Mouse (Mus musculus) v-Abl transformed pro-B cells (cell line): ENCODE results near the gene Cct5.

Source experiments
- in situ Hi-C, 2 experiments: fragments of 400-800 bp; cut with MboI; formaldehyde crosslinking; loops; one replicate each; pipeline ENCODE4 v1.15.1; 2025; ENCODE audit not compliant: unreplicated experiment in 2 of 2

The Cct5 gene

DNA sequence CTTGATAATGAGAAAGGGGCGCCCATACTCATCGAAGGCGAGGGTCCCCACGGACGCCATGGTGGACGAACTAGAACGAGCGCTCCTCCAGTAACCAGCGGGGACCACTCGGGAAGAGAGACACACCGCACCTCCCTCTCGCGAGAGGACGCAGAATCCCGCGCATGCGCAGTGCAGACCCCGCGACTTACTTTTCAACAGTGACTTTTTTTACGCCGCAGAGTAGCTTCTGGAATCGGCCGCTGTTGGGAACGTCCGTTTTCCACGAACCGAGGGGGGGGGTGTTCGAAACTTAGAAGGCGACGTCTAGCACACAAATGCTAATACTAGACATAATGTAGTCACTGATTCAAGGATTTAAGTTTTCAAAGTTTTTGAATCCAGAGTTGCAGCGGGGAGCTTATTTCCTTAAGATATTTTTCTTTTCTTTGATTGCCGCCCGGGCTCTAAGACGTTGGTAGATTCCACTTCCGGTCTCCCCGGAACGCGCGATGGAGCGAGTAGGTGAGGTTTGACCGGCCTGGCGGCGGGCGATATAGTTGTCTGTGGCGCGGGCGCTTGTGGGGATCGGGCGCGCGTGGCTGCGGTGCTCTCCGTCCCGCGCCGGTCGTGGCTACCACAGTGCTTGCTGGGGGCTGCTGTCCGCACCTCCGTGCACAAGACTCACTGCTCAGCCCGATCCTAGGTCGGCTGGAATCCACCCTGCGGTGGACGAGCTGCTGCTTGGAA lies at the start of gene Cct5, which contains the start of gene Fam173b:
TSS of gene Cct5 (minus strand) at position 159 of the 729 bp plus-strand sequence.
TSS of gene Fam173b (plus strand) at position 207 of the 729 bp plus-strand sequence.
- in situ Hi-C loops, result loop anchor here (10.0 to 25.0 kb wide), 5 partner anchors 633 to 1135 kb away; no protein-coding TSS in a partner anchor

- in situ Hi-C loops, result no loop called here
Measured at GRCm38 (mm10) chr15:31650821-31651220, 49.2 kb upstream of the Cct5 start.

- in situ Hi-C loops, result no loop called here
Measured at GRCm38 (mm10) chr15:31649691-31650090, 48.1 kb upstream of the Cct5 start.

DNA sequence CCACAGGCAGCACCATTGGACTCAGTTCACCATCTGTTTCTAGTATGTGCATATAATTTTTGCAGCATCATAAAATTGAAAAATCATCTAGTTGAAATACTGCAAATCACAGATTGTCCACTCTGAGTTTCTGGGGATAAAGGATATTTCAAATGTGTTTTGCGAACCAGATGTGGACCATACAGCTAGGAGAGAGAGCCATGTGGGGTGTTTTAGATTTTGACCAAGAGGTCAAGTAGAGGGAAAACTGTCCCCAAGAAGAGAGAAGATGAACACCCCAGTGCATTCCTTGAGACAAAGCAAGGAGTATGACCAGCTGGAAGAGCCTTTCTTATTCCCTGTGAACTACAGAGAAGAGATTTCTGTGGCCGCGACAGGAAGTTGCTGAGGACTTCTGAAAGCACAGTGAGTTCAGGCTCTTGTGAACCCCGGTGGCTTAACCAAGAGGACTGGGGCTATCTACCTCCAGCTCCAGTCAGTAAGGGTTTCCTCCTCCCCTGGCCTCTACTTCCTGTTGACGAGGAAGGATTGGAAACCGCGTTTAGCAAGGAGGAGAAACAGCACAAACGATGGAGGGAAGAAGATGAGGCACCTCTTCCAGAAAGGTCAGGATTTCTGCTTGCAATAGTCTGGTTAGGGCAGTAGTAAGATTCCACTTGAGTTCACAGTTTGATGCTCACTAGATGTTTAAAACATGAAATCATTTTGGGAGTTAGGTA lies 46.4 kb upstream of the Cct5 start:
- in situ Hi-C loops, result no loop called here

DNA sequence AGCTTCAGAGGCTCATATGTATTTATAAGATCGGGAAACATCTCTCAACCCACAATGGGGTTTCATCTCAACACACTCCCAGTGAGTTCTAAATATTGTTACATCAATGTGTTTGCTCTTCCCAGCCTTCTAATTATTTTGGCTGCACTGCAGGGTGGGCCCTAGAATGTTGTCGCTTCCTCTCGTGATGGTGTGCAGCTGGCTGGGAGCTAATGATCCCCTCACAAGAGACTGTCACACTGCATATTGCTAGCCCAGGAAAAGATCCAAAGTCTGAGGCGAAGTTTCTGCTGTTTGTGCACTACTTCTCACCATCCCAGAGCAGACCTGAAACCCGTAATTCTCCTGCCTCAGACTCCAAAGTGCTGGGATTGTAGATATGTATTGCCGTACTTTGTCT lies 45.6 kb upstream of the Cct5 start:
- in situ Hi-C loops, result no loop called here

- in situ Hi-C loops, result no loop called here
Measured at GRCm38 (mm10) chr15:31636091-31636595, 34.5 kb upstream of the Cct5 start.

DNA sequence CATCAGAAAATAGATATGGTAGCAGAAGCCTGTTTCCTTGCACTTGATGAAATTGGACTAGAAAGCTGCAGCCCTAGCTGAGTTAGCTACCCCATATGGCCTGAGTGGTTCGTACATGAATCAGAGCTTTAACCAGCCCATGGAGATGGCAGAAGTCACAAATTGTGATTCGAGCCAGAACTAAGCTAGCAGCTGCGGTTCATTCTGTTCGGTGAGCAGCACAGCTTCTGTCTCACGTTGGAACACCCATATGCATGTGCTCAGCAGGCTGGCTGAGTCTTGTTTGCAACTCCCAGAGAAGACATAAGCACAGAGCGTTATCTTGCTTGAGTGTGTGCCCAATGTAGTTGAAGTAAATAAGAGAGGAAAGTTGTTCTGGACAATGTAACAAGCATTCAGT lies 33.0 kb upstream of the Cct5 start:
- in situ Hi-C loops, result no loop called here

DNA sequence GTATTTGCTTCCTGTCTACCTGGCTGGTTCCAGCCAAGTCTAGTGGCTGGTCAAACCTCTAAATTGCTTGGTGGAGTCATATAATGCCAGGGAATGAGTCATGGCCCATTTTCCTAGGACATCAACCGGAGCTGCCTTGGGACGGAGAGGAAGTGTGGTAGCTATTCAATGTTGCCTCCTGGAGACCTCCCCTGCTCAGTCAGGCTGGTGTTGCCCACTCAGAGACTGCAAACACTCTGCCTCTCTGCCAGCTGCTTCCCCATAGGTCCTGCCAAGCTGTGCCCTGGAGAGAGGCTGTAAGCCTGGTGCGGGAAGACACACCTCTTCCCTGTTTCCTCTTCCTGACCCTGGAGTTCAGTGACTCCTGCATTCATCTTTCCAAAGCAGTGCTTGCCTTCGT lies 30.9 kb upstream of the Cct5 start:
- in situ Hi-C loops, result no loop called here

GRCm38 (mm10) chr15:31631396-31631858 lies 29.8 kb upstream of the Cct5 start:
- in situ Hi-C loops, result no loop called here

DNA sequence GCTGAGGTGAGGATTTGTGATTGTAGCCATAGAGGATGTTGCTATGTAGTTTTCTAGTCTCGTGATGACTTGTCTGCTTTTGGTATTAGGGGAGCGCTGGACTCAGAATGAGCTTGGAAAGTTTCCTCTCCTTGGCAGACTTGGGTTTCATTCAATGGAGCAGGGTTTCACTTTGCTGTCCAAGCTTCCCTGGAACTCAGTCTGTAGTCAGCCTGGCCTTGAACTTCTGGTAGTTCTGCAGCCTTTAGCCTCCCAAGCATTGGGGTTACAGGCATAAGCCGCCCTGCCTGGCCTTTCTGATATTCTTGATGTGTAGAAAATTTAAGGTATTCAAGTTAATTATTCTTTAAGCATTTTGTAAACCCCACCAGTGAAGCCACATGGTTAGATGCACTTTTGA lies 28.0 kb upstream of the Cct5 start:
- in situ Hi-C loops, result no loop called here

DNA sequence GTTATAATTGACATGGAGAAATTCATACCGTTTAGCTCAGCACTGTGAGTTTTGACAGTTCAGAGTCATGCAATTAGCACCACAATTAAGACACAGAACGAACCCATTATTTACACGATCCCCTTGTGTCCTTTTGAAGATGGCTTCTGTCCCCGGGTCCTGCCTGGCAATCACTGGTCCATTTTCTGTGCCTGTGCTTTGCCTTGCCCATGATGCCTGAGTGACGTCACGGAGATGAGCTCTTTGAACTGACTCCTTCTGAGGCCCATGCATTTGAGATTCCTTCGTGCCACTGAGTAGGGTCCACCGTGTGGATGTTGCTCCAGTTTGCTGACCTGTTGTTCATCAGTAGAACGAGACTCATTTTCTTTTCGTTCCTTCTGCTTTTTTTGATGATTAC lies 26.6 kb upstream of the Cct5 start:
- in situ Hi-C loops, result no loop called here

- in situ Hi-C loops, result no loop called here
Measured at GRCm38 (mm10) chr15:31627277-31628154, 25.9 kb upstream of the Cct5 start.

- in situ Hi-C loops, result loop anchor here (10.0 to 25.0 kb wide), 7 partner anchors 385 to 1118 kb away; partner anchors contain the start of gene Sema5a (in 1 of the 2)
Measured at GRCm38 (mm10) chr15:31619521-31619920, 17.9 kb upstream of the Cct5 start.

- in situ Hi-C loops, result loop anchor here (10.0 to 25.0 kb wide), 7 partner anchors 388 to 1120 kb away; partner anchors contain the start of gene Sema5a (in 1 of the 2)
Measured at GRCm38 (mm10) chr15:31617261-31617660, 15.7 kb upstream of the Cct5 start.

GRCm38 (mm10) chr15:31614666-31615065 lies 13.1 kb upstream of the Cct5 start:
- in situ Hi-C loops, result loop anchor here (10.0 to 25.0 kb wide), 7 partner anchors 390 to 1123 kb away; partner anchors contain the start of gene Sema5a (in 1 of the 2)

GRCm38 (mm10) chr15:31613826-31614453 lies 12.3 kb upstream of the Cct5 start:
- in situ Hi-C loops, result loop anchor here (10.0 to 25.0 kb wide), 7 partner anchors 391 to 1123 kb away; partner anchors contain the start of gene Sema5a (in 1 of the 2)

DNA sequence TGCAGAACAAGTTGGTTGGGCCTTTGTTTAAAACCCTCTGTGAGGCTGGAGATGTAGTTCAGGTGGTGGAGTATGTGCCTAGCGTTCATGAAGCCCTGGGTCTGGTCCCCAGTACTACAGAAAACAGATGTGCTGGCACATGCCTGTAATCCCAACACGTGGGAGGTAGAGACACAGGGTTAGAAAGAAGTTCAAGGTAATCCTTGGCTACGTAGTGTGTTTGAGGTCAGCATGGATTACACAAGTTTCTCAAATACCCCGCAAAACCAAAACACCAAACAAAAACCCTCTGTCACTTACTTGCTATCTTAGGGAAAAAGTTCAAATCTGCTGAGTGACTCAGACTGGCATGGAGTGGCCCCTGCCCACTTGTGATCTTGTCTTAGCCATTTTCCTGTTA lies 10.4 kb upstream of the Cct5 start:
- in situ Hi-C loops, result loop anchor here (10.0 to 25.0 kb wide), 7 partner anchors 393 to 1125 kb away; partner anchors contain the start of gene Sema5a (in 1 of the 2)

- in situ Hi-C loops, result loop anchor here (10.0 to 25.0 kb wide), 7 partner anchors 394 to 1126 kb away; partner anchors contain the start of gene Sema5a (in 1 of the 2)
Measured at GRCm38 (mm10) chr15:31611027-31611426, 9.4 kb upstream of the Cct5 start.

DNA sequence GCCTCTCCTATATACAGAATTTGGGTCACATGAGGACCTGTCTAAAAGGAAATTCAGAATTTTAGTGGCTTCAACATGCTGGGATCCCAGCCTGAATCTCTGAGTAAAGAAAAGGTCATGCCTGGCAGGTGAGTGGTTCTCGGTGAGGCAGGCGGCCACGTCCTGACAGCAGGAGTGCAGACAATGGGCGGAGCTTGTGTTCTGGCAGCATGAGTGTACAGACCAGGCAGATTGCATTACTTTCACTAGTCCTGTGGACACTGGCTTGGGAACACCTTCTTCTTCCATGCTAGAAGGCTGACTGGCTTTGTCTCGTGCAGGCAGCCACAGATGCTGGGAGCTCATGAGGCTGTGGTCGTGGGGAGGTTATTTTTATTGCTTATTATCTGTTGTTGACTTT lies 5.2 kb upstream of the Cct5 start:
- in situ Hi-C loops, result loop anchor here (10.0 to 25.0 kb wide), 5 partner anchors 628 to 1130 kb away; no protein-coding TSS in a partner anchor
